Mouse (Mus musculus) T-cell, adult 2 months (primary cell): ENCODE measurements around the gene Git2.

Source experiments
- DNase-seq: peaks from one replicate; pipeline ENCODE4 v3.0.0; 2022; ENCODE audit warnings: low spot score

Git2 gene

GRCm38 (mm10) chr5:114720784-114721183 is 54.5 kb downstream of the Git2 start:
- no peak for DNase-seq

GRCm38 (mm10) chr5:114719928-114720270 is 55.4 kb downstream of the Git2 start:
- no peak for DNase-seq

DNA sequence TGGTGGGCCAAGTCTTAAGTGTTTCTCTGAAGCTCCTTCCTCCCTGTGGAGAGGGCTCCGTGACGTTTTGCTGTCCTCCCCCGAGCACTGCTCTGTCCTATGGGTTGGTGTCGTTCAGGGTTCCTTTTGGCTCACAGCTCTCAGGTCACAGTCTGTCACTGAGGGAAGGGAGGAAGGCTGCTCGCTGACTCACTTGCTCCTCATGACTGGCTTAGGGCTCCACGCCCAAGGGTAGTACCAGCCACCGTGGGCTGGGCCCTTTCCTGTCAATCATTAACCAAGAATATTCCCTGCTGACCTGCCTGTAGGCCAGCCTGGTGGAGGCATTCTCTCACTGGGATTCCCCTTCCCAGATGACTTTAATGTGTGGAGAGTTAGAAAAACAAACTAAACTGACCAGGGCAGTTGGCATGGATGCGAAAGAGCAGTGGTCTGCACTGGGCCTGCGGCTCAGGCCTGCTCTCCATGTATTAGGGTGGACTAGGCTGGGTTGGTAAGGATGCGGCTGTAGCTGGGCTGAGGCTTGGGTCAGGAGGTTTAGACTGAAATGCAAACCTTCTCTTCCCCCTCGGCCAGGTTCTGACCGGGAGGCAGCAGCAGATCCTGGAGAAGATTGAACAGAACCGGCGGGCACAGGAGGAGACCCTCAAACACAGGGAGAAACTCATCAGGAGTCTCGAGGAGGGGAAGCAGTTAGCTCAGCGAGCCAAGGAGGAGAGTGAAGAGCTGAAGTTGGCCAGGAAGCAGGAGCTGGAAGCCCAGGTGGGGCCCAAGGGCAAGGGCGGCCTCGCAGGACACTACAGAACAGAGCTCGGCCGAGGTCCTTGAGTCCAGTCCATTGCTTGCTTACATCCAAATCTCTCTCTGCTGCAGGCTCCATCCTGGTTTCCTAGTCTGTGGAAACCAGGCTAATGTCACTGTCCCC is 56.1 kb downstream of the Git2 start:
- DNase-seq = no peak

- DNase-seq = no peak
Observed at GRCm38 (mm10) chr5:114718483-114718882, 56.8 kb downstream of the Git2 start.

- DNase-seq = no peak
Observed at GRCm38 (mm10) chr5:114717937-114718336, 57.4 kb downstream of the Git2 start.

- DNase-seq = no peak
Observed at GRCm38 (mm10) chr5:114717292-114717691, 58.0 kb downstream of the Git2 start.

GRCm38 (mm10) chr5:114714551-114714950 is 60.8 kb downstream of the Git2 start:
- DNase-seq = no peak

DNA sequence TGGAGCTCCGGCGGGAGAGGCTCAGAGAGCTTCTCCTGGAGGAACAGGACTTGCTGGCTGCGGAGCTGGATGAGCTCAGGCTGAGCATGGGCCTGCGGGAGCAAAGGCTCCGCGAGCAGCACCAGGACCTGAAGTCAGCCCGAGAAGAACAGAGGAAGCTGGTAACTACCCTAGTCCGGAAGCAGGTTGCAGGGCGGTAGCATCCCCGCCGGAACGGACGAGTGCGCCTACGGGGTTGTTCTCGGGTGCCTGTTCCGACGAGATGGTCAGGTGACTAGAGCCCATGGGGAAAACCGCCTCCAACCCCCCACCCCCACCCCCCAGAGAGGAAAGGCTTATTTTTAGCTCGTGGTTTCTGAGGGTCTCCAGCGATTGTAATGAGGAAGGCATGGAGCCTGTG is 66.0 kb downstream of the Git2 start:
- peak; percentile 11 for DNase-seq

GRCm38 (mm10) chr5:114708491-114708890 is 66.8 kb downstream of the Git2 start:
- DNase-seq = no peak

DNA sequence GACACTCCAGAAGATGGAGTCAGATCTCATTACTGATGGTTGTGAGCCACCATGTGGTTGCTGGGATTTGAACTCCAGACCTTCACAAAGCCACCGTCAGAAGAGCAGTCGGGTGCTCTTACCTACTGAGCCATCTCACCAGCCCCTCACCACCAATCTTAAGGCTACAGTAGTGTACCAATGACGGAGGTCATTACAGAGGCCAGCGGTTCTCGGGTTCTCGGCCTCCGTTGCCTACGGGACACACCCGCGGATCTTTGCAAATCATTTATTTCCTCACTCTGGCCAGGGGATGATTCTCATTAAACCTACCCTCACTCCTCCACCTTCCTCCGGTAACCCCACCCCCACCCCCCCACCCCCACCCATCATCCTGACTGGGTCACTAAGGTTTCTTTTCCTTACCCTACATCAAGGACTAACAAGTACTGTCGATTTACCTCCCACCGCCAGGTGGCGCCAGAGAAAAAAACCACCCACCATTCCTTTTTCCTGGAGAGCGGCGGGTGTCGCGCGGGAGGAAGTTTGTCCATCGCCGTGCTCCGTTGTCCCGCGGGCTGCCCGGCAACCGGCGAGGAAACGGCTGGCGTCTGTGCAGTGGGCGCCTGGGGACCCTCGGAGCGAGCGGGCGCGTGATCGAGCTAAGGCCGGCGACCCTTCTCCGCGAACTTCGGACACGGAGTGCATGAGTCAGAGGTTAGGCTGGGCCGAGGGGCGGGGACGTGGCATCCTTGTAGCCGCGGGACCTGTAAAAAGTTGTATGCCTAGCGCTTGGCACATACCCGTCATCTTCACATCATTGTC is 67.8 kb downstream of the Git2 start, which contains the start of gene Tchp:
Gene Tchp, plus strand, starts transcription at position 496 of the 804 bp plus-strand sequence.
- DNase-seq = peak; percentile 92

DNA sequence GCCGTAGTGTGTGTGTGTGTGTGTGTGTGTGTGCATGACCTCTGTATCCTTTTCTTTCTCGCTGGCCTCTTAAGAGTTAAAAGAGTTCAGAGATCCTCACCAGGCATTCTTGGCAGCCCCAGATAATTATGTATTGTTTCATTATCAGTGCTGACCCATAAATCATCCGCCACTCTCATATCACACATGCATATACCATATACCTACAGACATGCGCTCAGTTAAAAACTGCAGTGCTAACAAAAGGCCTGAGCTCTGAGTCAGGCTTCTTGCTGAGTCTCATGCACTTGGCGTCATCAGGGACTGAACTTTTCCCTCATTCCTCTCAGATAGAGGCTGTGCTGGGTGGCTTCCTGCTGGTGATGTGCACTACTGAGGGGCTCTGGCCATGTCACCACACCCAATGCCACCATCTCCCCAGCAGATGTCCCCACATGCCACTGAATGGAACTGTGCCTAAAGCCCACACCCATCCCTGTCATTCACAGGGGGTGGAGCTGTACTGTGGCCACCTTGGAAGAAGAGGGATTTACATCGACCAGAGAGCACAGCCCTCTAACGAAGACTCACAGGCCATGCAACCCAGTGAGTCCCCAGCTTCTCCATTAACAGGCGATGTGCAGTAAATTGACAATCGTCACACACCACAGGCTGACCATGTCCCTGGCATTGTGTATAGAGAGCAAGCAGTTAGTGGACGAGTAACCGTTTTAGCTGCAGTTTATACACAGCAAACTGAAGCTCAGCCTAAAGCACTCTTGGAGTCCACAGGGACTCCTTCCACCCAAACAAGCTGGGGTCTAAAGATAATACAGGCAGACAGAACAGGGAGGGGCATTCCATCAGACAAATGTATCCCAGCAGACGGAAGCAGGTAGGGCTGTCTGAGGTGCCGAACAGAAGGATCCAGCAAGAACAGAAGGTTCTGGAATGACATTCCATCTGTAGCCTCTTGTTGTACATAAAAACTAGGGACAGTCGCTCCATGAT is 72.6 kb downstream of the Git2 start:
- no peak for DNase-seq

GRCm38 (mm10) chr5:114699015-114699414 is 76.3 kb downstream of the Git2 start:
- no peak for DNase-seq

GRCm38 (mm10) chr5:114698044-114698746 is 77.1 kb downstream of the Git2 start:
- DNase-seq = no peak

DNA sequence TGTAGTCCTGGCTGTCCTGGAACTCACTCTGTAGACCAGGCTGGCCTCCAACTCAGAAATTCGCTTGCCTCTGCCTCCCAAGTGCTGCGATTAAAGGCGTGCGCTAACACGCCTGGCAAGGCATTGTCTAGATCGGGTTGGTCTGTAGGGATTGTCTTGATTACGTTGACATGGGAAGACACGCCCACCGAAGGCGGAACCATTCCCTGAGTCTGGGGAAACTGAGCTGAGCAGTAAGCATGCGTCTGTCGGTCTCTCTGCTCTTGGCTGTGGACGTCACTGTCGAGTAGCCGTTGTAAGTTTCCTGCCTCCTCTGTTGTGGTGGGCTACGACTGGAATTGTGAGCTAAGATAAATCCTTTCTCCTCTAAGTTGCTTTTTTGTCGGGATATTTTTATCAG is 78.4 kb downstream of the Git2 start:
- DNase-seq = no peak

DNA sequence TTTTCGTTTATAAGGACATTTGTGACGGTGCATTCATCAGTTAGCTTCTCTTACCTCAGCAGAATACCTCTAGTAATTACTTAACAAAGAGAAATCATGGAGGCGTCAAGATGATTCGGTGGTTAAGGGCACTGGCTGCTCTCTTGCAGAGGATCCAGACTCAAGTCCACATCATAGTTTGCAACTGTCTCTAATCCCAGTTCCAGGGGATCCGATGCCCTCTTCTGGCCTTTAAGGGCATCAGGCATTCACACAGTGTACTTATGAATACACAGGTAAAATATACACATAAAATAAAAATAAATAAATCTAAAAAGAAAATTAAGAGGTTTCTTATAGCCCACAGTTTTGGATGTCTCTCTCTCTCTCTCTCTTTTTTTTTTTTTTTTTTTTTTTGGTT is 79.5 kb downstream of the Git2 start:
- peak; percentile 41 for DNase-seq

DNA sequence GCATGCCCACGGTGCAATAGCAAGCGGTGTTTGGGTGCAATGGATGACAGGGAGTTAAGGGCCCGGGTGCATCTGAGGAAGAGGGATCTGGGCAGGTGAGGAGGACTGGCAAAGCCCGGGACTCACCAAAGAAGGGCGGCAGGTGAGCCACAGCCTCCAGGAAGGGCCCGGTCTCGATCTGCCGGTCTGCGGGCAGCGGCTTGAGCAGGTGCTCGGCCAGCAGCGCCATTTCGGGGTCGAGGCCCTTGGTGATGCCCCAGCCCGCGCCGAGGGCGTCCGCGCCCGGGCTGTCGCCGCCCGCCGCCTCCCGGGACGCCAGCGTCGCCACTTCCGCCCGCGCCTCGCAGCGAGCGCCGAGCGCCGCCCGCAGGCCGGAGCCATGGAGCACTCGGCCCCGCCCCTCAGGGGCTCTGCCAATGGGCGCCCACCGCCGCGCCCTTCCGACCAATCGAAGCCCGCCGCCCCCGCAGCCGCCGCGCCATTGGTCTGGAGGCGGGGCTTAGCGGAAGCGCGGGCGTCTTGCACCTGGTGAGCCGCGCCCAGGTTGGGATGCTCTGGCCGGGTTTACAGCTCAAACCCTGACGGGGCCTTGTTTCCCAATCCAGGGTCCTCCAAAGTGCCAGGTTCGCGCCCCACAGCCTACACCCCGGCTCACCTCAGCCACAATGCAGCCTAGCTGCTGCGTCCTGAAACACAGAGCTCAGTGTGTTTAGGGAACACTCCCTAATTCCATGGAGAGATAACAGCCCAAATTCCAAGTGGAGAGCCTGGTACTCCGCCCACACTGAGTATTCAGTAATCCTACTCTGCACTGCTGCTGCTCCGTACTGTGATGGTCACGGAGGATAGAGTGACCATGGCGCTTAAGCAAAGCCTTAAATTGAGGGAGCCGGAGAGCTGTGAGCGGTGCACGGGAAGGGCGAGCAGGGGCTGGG is 84.4 kb downstream of the Git2 start, which contains the start of gene Gltp:
Gene Gltp, minus strand, starts transcription at position 352 of the 935 bp plus-strand sequence.
- peak; percentile 96 for DNase-seq

GRCm38 (mm10) chr5:114689700-114690366 is 85.5 kb downstream of the Git2 start:
- DNase-seq = peak; percentile 46

GRCm38 (mm10) chr5:114688703-114689102 is 86.6 kb downstream of the Git2 start:
- no peak for DNase-seq

DNA sequence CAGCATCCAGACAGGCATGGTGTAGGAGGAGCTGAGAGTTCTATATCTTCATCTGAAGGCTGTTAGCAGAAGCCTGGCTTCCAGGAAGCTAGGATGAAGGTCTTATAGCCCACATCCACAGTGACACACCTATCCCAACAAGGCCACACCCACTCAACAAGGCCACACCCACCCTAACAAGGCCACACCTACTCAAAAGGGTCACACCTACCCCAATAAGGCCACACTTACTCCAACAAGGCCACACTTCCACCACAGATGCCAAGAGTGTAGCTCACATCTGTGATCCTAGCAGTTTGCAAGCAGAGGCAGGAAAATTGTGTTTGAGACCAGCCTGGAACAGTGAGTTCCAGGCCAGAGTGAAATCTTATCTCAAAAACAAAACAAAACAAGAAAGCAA is 87.4 kb downstream of the Git2 start:
- DNase-seq = peak; percentile 20
